Mouse (Mus musculus): Measurements from ENCODE around the gene Tnfrsf26. TPM values are rescaled to one million over a fixed set of nuclear protein-coding genes. Genes with fewer than 3 reads are reported as not detected.
A peak's percentile ranks its signal among the peaks of the same experiment; 100 is the strongest.

Gene Tnfrsf26
- total RNA-seq, 4 experiments from 2014 or later, result 0.07 to 0.21 (median 0.14) TPM

DNA sequence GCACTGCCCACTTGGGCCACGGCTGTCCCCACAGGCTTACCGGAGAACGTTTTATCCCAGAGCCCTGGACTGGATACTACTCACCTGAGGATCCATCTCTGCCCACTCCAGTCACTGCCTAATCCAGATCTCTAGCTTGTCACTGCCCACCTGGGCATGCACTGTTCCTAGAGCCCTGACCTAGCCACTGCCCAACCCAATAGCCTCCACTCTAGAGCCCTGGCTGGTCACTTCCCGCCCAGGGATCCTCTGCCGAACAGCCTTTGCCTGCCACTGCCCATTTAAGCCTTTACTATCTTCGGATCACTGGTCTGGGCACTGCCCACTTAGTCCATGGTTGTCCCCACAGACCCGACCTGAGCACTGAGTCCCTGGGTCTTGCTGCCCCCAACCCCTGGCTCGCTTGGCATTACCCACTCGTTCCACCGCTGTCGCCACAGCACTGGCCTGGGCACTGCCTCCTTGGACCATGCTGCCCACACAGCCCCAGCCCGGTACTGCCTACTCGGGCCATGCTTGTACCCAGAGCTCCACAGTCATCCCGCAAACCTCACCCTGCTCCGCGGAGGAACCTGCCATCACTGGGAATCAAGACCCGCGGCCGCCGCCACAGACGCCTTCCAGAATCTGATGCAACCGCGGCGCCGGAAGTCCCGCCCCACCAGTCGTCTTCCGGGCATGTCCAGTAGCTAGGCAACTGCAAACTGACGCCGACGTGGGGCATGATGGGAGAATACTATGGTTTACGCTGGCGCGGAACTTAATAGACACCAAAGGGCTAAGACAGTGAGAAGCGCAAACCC is 28.9 kb downstream of the Tnfrsf26 start, which contains the start of gene Cars:
Cars (minus strand) TSS at position 663 of the 803 bp plus-strand sequence.
- DNase-seq (ENCODE audit: low spot score in 2 of 2), result peak; percentile 91 to 92

GRCm38 (mm10) chr7:143594865-143595264 is 33.7 kb downstream of the Tnfrsf26 start:
- no peak for DNase-seq (ENCODE audit: low spot score in 2 of 2)

GRCm38 (mm10) chr7:143592255-143592654 is 36.3 kb downstream of the Tnfrsf26 start:
- DNase-seq (ENCODE audit: low spot score in 2 of 2), result no peak

DNA sequence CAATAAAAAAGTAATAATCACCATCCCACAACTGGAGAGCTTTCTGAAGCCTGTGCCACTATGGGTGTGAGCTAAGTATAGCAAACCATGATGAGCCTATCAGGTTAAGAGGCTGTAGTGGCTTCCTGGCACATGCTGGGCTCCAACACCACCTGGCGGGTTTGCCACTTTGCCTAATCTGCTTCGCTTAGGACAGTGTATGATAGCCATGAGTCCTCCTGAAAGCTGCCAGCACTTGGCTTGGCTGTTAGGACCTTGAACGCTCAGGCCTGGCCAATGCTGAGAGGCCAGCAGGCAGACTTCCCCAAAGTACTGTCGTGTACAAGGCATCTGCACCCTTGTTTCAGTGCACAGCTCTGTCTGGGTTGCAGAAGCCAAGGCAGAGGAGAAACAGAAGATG is 40.5 kb downstream of the Tnfrsf26 start:
- DNase-seq (ENCODE audit: low spot score in 2 of 2), result peak; percentile 53 to 78

- DNase-seq (ENCODE audit: low spot score in 2 of 2), result peak in 1 of 2 experiments; percentile 38
Measured at GRCm38 (mm10) chr7:143587586-143587985, 40.9 kb downstream of the Tnfrsf26 start.

GRCm38 (mm10) chr7:143583956-143584355 is 44.6 kb downstream of the Tnfrsf26 start:
- DNase-seq (ENCODE audit: low spot score in 2 of 2), result peak in 1 of 2 experiments; percentile 32

GRCm38 (mm10) chr7:143583025-143583424 is 45.5 kb downstream of the Tnfrsf26 start:
- DNase-seq (ENCODE audit: low spot score in 2 of 2), result no peak

DNA sequence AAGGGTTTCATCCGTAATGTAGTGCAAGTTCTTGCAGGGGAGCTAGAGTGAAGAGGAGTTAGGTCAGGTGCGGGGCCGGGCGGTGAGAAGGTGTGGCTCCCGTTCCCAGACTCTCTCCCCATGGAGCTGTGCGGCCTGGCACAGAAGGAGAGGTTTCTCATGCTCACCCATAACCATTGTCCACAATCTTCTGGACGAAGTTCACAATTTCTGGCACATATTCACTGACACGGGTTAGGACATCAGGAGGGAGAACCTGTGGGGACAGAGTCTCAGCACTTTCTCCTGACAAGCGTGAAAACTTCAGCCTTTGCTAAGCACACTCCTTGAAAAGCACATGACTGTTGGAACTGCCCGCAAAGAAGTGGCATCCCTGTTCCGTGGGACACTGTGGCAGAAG is 52.8 kb downstream of the Tnfrsf26 start:
- no peak for DNase-seq (ENCODE audit: low spot score in 2 of 2)

DNA sequence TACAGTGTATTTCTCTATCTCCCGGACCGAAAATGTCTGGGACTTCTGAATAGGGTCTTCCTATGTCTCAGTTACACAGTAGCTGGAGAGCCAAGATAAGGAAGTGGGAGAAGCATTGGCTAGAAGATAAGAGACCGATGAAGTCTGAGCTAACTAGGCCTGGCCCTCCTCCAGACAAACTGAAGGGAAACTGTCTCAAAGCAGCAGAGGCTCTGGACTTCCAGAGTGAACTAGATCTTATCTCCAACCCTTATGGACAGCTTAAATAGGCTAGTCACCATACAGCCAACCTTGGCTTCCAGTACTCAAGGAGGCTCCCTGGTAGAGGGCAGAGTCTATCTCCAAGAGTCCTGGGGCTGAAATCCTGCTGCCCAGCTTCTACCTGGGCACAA is 62.9 kb downstream of the Tnfrsf26 start:
- no peak for DNase-seq (ENCODE audit: low spot score in 2 of 2)

DNA sequence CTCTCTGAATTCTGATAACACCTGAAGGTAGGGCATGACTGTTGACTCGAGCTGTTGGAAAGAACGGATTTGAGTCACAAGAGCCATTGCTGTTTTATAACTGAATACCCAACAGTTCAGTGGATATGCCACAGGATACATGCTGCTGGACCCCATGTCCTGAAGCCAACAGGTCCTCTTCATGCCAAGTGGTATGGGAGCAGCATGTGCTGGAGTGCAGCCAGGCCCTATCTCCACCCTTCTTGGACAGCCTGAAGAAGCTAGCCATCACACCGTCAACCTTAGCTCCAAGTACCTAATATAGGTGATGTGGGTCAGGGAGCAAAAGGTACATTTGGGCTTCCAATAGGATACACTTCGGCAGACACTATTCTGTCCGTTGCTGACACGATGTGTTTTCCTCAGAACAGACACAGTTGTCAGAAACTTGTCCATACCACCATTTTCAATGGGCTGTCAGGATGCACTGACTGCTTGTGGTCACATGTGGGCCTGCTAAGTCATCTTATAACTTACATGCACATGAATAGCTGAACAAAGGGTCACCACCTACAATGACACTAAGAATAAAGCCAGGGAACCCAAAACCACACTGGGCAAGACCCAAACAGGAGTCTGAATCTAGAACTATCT is 63.4 kb downstream of the Tnfrsf26 start:
- DNase-seq (ENCODE audit: low spot score in 2 of 2), result no peak

DNA sequence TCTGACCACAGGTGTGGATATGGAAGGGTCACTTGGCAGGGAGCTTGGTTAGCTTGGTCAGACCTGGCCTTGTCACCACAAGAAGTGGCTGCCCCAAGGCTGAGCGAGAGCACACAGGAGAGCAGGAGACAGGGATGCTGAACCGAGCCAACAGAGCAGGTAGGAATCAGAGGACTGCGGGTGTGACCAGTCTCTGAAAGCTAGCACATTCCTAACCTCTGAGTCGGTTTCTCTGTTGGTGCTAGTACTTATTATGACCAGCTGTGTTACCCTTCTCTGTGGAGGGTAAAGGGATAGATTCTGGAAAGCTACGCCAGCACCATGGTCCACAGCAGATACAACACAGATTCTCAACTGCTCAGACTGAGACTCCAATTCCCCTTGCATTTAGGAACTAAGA is 64.7 kb downstream of the Tnfrsf26 start:
- no peak for DNase-seq (ENCODE audit: low spot score in 2 of 2)

Small RNA genes lying within 50 kb of the gene (microRNA-seq; reads per million reads assigned to microRNA genes)
- not detected for gene Mir7064

Other genes with a start within 250 kb of the Tnfrsf26 start
- 10 to 100 TPM; 14.9 to 27.6 (median 22.9) TPM for gene Cdkn1c, start 167.7 kb downstream of the Tnfrsf26 start, total RNA-seq (2022)
- gene Slc22a18, start 155.0 kb downstream of the Tnfrsf26 start, total RNA-seq (2022), result under 1 TPM in 2 of 4 experiments, not detected in 2; 0.32 to 0.56 TPM
- not detected for gene Phlda2, start 125.6 kb downstream of the Tnfrsf26 start, total RNA-seq (2022)
- 100 to 1,000 TPM; 181 to 185 (median 183) TPM for gene Nap1l4, start 79.6 kb downstream of the Tnfrsf26 start, total RNA-seq (2022)
- gene Cars, start 28.6 kb downstream of the Tnfrsf26 start, total RNA-seq (2022), result 10 to 100 TPM; 31.9 to 41.9 (median 38.4) TPM
- gene Tnfrsf22, start 20.9 kb upstream of the Tnfrsf26 start, total RNA-seq (2022), result 1 to 10 TPM; 1.2 to 2.8 (median 1.7) TPM
- 1 to 10 TPM; 2.5 to 4.6 (median 3.4) TPM for gene Tnfrsf23, start 57.1 kb upstream of the Tnfrsf26 start, total RNA-seq (2022)
- gene Osbpl5, start 128.3 kb upstream of the Tnfrsf26 start, total RNA-seq (2022), result 10 to 100 TPM; 11.2 to 17.7 (median 14.1) TPM
- gene Mrgprg, start 138.3 kb upstream of the Tnfrsf26 start, total RNA-seq (2022), result under 1 TPM; 0.29 to 0.86 (median 0.33) TPM
- under 1 TPM; 0.32 to 0.87 (median 0.44) TPM for gene Mrgpre, start 155.8 kb upstream of the Tnfrsf26 start, total RNA-seq (2022)
- gene Nadsyn1, start 194.1 kb upstream of the Tnfrsf26 start, total RNA-seq (2022), result 1 to 10 TPM; 2.5 to 3.6 (median 2.8) TPM
- 1 to 10 TPM; 3.8 to 8.2 (median 4.7) TPM for gene Dhcr7, start 194.4 kb upstream of the Tnfrsf26 start, total RNA-seq (2022)
- gene Gm498, start 238.1 kb upstream of the Tnfrsf26 start, total RNA-seq (2022), result not detected

All from gastrocnemius, adult 8-10 months (tissue).